Mouse (Mus musculus): ENCODE results near the gene Gm11492.

Gm11492 gene

DNA sequence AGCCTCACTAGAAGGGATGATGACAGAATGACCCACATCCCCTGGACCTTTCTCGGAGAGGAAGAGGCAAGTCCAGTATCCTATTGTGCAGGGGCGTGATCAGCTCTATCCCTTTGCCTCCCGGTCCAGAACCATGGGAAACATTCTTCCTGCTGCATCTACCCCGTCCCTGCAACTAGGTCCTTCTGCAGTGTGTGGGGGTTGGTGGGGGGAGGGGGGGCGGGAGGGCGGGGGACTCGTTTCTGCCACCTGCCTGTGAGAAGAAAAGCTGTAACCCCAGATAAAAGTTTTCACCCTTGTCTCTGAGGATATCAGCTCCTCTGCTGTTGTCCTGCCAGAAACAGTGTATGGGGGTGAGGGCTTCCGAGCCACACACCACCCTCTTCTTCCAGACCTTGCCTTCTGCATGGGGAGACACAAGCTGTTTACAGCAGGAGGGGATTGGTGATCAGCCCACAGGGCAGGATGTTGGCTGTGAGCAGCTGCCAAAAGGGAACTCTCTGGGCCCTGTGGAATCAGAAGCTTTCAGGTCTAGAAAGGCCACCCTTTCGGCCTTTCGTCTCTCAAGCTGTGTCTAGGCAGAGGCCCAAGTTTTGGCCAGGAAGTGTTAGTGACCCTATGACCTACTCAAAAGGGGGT lies 12.6 kb downstream of the Gm11492 start:
- no peak for DNase-seq (ENCODE audit: low read depth)

DNA sequence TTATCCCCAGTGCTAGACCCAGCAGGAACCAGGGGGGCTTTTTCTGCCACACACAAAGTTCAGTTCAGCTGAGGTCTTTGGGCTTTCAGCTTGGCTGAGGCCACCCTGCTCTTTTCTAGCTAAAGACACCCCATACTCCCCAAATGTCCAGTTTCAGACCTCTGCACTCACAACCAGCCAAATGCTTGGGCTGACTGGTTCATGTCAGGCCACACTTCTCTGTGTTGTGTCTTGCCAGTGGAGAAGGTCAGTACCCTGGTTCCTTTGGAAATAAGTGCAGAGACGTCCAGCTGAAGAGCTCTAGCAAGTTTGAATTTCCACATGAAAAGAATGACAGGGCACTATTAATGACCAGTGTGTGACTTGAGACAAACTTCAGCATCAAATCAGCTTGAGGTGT lies 13.3 kb downstream of the Gm11492 start:
- no peak for DNase-seq (ENCODE audit: low read depth)

DNA sequence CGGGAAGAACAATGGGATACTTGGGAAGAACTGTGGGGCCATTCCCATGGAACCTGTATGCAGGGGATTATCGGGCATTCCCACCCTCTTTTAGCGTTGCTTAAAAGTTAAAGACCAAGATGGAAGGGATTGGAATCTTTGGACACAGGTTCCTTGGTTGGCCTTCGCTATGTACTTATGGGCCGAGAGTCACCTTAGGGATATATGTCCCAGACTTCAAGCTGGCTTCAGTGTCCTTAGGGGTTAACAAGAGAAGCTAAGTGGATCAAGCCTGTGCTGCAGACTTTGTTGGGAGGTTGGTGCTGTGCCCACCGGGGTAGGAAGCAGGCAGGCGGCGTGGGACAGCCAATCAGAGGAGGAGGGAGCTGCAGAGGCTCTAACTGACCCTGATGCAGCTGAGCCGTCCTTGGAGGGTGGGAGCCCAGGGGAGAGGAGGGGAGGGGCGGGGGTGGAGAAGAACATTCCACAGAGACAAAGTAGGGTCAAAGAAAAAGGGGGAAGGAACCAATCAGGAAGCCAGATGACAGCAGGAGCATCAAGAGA lies 14.2 kb downstream of the Gm11492 start:
- no peak for DNase-seq (ENCODE audit: low read depth)

DNA sequence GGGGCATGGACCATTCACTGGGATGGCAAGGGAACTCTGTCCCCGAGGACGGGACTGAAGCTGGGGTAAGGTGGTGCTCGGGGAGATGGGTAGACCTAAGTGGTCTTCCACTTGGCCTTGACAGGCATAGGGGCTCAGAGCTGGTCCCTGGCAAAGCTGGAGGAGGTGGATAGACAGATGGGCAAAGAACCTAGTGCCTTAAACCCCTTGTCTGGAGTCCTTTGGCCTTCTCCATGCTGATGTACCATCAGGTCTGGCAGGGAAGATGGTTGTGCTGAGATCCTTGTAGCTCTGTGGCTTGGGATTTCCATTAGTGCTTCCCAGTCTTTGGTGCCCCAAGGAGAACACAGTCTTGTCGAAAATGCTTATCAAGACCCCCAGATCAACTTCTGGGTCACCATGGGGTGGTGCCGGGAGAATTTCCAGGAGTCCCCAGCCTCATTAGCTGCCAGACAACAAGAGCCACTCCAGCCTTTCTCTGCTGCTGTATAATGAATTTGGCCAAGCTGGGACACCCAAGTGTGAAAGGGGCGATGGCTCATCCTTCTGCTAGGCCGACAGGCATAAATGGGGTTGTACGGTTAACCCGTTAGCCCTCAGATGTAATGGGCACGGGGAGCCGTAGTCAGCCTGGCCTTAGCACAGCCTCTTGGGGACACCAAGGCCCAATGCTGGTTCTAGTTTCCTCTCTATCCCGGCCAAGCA lies 14.9 kb downstream of the Gm11492 start:
- DNase-seq (ENCODE audit: low read depth): no peak

DNA sequence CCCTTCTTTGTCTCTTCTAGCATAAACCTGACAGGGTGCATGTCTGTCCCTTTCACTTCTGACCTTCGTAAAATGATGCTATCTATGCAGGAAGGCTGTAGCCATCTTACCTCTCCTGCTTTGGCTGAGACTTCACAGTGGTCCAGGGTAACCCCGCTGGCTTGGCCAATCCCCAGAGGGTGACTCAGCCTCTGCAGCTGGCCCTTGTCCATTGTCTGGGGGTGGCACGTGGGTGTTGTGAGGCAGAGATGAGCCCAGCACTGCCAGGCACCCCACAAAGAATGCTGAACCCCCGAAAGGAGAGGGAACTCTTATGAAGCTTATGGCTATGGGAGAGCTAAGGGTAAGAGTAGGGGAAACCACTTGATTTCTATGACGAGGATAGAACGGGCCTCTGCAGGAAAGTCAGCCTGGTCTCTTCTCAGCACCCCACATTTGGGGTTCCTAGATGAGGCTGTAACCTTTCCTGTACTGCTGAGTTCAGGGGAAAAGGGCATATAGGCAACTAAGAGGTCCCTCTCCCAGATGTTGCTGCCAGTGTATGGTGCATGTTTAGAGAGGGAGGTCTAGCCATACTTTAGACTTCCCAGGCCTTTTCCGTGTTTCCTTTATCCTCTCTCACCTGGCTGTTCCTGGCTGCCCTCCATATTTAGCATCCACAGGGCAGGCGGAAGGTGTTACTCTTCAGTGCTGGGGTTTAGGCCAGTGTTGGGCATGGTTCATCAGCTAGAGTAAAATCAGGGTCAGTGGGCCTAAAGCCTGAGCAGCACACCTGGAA lies 15.7 kb downstream of the Gm11492 start:
- no peak for DNase-seq (ENCODE audit: low read depth)

DNA sequence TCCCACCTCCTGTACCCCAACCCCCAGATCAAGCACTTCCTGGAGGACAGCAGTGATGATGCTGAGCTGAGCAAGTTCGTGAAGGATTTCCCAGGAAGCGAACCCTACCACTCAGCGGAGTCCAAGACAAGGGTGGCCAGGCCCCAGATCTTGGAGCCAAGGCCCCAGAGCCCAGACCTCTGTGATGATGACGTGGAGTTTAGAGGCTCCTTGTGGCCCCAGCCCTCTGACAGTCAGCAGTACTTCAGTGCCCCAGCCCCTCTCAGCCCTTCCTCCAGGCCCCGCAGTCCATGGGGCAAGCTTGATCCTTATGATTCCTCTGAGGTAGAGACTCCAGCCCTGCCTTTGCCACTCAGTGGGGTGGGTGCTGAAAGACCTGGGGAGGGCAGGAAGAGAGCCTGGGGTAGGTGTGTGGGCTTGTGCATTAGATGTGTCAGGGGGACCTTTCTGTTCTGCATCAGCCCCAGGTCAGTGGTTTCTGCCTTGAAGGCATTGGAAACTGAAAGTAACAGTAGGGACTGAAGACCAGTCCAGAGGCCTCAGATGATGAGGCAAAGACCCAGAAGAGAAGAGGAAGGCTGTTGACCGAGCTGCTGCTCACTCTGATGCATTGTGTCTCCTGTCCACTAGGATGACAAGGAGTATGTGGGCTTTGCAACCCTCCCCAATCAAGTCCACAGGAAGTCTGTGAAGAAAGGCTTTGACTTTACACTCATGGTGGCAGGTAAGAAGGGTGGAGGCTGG lies 17.0 kb downstream of the Gm11492 start:
- no peak for DNase-seq (ENCODE audit: low read depth)

DNA sequence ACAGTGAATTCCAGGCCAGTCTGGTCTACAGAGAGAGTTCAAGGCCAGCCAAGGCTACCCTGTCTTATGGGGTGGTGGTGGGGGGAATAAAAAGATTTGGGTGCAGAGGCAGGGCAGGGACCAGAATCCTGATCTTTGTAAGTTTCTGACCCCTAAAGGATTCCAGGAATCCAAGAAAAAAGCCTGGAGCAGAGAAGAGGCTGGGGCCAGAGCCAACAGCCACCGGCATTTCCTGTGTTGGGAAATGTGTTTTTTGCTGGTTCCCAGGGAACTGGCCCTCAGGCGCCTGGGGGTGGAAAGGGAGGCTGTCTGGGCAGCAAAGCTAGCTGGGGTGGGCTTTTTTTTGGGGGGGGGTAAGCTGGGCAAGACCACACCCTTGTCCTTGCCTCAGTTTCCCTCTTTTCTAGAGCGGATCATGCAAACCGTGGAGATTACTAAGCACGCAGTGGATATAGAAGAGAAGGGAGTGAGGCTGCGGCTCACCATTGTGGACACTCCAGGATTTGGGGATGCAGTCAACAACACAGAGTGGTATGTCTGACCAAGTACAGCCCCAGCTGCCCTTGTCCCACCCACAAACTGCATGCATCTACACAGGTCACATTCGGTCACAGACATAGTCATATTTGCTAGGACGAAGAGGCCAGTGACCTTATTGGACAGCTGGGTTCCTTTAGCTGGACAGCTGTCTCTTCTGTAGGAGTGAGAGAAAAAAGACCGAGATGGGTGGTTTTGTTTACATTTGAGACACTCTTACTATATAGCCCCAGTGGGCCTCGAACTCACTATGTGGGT lies 18.5 kb downstream of the Gm11492 start:
- DNase-seq (ENCODE audit: low read depth): no peak

DNA sequence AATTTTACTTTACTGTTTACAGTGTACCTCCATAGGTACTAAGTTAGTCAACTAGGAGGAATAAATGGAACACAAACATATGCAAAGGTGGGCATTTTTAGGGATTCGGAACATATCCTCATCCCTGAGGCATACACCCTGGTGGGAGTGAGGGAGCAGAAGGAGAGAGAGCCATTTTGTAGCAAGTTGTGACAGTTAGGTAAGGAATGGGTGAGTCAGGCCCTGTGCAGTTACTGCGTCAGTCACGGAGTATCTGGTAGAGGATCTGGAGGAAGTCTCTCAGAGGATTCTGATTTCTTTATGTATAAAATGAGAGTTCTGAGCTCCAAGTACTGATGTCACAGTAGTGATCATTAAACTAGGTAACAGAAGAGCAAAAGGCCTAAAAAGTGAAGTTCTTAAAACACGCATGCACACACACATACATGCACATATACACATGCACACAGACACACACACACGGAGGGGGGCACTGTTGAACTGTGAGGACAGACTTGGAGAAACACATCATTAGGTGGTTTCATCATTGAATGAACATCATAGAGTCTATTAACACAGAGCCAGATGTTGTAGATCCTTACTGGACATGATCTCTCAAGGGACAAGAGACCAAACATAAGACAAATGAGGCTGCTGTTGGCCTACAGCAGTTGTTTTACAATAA lies 20.9 kb downstream of the Gm11492 start:
- DNase-seq (ENCODE audit: low read depth): no peak

DNA sequence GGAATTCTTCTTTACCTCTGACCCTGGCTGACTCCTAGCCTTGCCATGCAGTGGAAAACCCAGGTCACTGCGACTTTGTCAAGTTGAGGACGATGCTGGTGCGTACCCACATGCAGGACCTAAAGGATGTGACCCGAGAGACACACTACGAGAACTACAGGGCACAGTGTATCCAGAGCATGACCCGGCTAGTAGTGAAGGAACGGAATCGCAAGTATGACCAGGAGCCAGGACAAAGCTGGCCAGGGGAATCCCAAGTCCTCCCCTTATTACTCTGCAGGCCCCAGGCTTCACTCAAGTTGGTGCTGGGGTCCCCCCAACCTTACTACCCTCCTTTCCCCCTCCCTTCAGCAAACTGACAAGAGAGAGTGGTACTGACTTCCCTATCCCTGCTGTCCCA lies 23.2 kb downstream of the Gm11492 start:
- no peak for DNase-seq (ENCODE audit: low read depth)

DNA sequence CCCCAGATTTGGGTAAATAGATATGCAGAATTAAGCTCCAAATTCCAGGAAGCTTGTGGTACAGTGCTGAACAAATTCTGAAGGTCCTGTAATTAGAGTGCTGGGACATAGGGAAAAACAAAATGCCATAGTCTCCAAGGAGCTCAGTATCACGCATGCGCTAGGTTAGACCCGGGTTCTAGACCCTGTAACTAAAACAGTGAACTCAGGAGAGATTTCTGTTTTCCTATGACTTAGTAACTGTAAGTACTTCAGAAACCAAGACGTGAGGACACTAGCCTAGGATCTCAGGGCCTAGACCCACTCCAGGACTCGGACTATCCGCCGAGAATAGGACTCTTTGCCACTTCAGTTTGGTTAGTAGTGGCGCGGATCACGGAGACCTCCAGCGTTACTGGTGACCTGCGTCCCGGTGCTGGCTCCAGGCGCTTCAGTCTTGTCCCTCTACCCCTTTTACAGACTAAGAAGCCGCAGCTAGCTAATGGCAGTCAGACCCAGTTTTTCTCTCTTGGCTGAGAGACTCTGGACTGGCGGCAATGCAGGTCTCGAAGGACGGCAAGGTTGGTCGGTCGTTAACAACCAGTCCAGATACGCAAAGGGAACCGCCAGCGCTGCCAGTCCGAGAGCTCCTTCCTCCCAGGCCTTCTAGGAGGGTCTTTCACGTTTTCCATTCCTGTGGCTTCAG lies 24.5 kb downstream of the Gm11492 start:
- DNase-seq (ENCODE audit: low read depth): no peak

DNA sequence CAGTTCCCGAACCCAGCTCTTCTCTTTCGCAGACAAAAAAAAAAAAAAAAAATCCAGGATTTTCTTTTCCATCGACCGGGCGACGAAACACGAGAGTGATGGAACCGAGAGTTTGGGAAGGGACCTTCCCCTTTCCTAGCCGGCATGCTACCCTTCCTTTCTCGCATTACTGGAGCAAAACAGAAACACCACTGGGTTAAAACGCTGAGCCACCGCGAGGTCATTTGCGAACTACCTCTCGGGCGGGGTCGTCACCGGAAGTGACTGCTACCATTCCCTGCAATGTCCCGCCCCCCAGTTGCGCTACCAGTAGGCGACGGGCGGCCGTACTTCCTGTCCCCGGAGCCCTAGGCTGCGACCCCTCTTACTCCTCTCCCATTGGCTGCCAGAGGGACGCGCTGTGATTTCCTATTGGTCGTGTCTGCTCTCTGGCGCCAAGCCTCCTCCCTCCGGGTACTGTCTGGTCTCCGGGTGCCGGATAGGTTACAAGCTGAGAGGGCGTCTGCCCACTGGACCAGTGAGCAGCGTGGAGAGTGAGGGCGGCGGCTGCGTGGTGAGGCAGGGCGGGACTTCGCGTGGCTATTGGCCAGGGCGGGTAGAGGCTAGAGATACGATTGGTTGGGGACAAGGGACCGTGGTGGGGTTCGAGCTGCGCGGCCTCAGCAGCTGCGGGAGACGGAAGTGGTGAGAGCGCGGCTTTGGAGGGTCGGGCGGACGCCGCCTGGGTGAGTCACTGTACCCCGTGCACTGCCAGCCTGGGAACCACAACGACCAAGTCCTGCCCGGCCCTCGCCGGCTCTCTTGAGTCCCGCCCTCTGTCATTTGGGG lies 25.3 kb downstream of the Gm11492 start, which contains the start of gene Mtmr4:
Mtmr4 (plus strand) TSS at position 637 of the 828 bp plus-strand sequence.
- DNase-seq (ENCODE audit: low read depth): peak; percentile 97

DNA sequence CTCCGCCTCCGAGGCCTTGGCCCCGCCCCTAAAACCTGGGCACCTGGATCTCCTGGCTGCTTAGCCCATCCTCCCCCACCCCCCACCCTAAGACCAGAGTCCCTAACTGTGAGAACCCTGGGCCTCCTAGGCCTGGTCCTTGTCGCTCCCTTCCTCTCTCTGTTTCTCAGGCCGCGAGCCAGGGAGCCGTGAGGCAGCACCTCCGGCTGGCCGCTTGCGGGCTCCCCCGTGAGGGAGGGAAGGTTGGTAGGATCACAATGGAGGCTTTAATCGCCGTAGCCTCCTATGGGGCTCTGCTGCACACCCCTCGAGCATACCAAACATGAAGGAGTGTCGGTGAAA lies 25.9 kb downstream of the Gm11492 start:
- no peak for DNase-seq (ENCODE audit: low read depth)

DNA sequence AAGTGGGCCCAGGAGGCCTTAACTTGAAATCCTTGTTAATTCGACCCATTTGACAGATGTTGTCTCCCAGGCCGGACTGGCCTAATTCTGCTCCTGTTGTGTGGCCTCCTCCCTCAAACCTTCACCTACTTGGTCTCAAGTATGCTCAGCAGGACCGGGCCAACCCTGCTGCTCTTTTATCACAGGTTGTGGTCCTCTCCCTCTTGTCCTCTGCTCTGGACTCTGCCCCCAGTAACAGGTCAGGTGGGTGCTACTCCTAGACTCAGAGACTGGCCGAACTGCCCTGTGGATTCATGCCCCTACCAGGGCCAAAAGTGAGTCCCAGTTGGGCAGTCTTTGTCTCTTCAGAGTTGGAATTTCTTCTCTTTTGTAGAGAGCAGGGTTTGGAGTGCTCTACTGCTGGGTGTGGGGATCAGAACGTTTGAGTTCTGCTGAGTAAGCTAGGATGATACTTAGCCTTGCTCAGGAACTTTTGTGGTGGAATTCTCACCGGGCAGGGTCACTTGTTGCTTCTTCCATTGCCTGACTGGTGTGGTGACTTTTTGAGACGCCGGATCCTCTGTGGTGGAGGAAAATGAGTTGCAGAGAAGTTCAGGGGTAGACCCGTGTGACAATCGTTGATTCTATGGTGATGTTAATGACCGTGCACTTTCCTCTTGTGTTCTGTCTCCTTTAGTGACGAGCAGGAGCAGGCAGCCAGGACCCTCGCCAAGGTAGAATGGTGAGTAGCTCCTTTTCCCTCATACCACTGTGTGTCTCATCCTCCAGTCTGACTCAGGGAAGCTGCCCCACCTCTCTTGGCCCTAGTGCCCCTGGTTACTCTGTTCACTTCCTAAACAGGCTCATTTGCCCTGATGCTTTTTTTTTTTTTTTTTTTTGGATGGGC lies 26.5 kb downstream of the Gm11492 start:
- DNase-seq (ENCODE audit: low read depth): no peak

DNA sequence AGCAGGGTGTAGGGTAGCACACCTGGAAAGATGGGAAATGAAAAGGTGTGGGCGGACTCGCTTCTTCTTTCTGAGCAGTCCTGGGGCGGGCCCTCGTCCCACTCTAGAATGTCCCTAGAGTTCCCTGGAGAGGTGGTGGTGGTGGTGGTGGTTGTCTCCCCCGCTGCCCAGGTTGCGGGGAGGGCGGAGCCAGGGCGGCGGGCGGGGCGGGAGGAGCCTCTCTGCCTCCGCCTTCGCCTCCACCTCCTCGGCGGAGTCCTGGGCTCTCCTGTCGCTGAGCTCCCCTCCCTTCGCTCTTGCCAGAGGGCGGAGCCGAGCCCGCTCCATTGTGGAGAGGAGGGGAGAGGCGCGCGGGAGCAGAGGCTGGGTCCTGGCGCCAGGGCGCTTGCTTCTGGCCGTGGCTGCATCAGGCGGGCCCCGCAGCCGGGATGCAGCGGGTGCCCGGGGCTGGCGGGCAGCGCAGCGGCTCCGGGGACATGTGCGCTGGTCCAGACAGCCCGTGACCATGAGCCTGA lies 28.9 kb downstream of the Gm11492 start:
- peak; percentile 81 for DNase-seq (ENCODE audit: low read depth)

DNA sequence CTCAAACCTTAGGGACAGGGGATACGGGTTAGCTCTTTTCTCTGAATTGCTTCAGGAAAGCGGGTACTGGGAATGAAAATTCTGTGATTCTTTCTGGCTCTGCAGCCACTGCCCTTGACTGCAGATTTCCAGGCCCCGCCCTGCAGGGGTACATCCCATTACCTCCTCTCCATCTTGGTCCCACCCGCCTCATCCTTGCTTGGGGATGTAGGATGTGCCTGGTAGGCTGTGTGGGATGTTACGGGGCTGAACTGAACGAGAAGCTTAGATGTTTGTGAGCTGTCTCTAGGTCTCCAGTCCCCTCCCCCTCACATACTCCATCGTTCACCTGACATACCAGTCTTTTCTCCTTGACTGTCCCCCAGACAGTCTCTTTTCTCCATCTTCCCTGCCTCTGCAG lies 29.5 kb downstream of the Gm11492 start:
- no peak for DNase-seq (ENCODE audit: low read depth)

DNA sequence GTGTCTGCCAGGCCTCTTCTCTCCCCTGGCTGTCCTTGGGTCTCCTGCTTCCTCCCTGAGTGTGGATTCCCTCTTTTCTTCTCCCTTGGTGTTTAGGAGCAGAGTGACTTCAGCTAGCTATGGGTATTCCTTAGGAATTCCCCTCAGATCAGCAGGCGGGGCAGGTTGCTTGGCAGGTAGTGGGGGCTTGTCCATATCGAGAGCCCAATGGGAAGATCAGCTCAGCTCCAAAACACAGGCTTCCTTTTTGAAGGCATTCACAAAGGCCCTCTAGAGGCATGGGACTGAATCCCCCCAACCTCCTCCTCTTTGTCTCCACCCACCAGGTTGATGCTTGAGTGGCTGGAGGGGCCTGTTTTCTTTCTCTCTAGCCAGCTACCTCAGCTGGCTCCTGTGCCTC lies 30.0 kb downstream of the Gm11492 start:
- DNase-seq (ENCODE audit: low read depth): no peak

DNA sequence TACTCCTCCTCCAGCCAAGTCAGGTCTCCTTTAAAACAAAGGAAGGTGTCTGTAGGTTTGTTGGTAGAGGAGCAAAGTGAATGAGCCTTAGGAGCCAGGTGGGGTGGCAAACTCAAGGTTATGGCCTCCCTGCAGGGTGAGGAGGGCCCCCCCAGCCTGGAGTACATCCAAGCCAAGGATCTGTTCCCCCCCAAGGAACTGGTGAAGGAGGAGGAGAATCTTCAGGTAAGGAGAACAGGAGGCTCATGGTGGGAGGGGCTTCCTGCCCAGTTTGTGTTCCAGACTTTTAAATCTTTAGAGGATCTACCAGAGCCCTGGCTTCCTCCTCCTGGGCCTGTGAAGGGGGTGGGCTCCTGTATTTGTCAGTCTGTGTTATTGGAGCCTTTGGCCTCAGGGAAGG lies 30.6 kb downstream of the Gm11492 start:
- DNase-seq (ENCODE audit: low read depth): no peak
